Mouse (Mus musculus) heart, postnatal 0 days (tissue): ENCODE measurements at regions not wholly inside any gene's neighbourhood (a gene's known extent, or its start where the extent isn't known, plus 50 kb on each side); places are given as distances from the start of the nearest gene placed in this dataset.

Experiments
- CTCF ChIP-seq: IDR thresholded peaks from 2 replicates; pipeline ENCODE4 v1.5.1; 2016; ENCODE audit warnings: antibody characterized with exemption, control low read depth, low read depth
- EP300 ChIP-seq: IDR thresholded peaks from 2 replicates; pipeline ENCODE4 v1.6.1; 2016; ENCODE audit warnings: antibody characterized with exemption, low read depth

DNA sequence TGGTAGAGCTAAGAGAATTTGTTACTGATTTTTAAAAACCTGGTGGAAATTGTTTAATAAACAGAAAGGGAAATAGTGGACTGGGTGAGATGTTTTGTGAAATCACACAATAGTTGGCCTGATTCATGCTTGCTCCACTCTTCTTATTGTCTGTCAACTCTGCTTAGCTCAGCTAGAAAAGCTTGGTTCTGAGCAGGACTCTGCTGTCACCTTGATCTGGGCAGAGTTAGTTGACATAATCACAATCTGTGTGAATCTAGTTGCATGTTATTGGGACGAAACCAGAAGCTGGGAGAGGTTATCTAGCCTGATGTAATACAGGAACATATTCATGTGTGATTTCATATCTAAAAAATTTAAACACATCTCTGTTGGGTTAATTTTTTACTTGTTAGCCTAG is 456.8 kb downstream of the D3Ertd751e start:
- no peak for TF ChIP-seq CTCF
- TF ChIP-seq EP300, result no peak
